Mouse (Mus musculus) ovary, postnatal 14 days (tissue): Measurements from ENCODE around the gene Arid4b.

Experiments
- DNase-seq: peaks from one replicate; pipeline ENCODE4 v3.0.0; 2022; ENCODE audit warnings: low spot score

The Arid4b gene

GRCm38 (mm10) chr13:14062209-14063012 is 621 bp upstream of the Arid4b start:
- DNase-seq, result no peak

GRCm38 (mm10) chr13:14063942-14064271 is 875 bp downstream of the Arid4b start:
- DNase-seq, result no peak

DNA sequence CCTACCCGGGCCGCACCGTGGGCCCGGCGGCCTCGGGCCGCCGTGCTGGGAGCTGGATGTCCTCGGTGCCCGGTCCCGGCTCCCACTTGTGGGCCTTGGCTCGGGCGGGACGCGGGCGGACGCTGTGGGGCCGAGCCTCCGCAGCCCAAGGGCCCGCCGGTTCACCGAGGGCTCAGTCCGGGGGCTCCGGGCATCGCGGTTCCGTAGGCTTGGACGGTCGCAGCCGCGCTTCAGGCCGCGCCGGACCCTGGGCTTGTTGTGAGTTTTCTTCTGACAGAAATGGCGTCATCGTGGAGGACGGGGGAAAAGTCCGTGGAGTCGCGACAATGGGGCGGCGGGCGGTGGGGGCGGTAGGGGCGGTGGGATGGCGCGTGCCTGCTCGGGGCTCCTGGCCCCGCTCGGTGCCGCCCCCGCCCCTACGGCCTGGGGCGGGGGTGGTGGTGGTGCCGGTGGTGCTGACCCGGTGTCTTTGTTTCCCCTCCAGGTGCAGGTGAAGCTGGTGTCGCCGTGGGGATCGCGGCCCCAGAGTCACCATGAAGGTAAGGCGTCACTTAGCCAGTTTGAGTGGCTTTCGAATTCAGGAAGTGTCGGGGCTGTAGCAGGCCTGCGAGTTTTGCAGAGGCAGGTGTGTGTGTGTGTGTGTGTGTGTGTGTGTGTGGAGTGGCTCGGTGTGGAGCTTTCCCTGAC is 1.5 kb downstream of the Arid4b start:
- DNase-seq, result peak; percentile 18

DNA sequence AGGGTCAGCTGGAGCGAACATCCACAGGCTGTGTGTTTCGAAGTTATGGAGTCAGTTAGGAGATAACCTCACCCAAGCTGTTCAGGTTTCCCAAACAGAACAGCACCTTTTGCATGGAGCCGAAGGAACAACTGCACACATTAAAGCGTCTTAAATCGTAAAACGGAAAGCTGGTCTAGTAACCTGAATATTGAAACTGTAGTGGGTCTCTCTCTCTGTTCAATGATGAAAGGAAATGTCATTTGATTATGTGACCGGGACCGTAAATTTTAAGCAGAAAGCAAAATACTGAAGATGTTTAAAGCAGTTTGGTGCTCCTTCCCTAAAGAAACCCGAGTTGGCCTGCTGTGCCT is 2.0 kb downstream of the Arid4b start:
- no peak for DNase-seq

- DNase-seq, result no peak
These were observed 2.7 kb downstream of the Arid4b start for GRCm38 (mm10) chr13:14065701-14066100.

DNA sequence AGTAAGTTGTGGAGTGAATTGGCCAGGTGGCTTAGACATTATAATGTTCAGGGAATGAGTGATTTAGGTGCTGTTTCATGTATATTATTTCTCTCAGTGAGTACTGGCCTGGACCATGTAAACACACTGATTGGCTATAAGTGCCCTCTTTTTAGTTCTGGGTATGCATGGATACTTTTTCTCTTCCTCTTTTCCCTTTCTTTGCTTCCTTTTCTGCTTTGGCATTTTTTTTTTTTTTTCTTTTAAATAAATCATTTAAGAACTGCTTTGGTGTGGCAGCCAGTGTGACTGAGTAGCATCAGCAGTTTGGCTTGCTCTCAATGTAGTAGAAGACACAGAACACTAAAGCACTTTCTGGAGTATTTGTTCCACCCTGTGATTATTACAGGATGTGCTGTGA is 5.0 kb downstream of the Arid4b start:
- no peak for DNase-seq

DNA sequence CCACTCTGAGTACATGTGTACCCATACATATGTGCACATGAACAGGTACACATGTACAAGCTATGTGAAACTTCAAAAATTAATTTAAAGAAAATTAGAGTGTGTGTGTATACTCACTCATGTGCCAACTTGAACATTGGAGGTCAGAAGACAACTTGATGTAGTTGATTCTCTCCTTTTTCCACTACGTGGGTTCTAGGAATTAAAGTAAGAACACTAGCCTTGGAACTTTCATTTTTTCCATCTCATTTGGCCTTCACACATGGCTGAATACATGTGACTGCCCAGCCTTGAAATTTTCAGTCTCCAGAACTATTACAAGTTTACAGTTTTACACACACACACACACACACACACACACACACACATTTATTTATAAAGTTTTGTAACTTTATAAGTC is 6.3 kb downstream of the Arid4b start:
- DNase-seq, result no peak

GRCm38 (mm10) chr13:14074371-14074770 is 11.3 kb downstream of the Arid4b start:
- no peak for DNase-seq

DNA sequence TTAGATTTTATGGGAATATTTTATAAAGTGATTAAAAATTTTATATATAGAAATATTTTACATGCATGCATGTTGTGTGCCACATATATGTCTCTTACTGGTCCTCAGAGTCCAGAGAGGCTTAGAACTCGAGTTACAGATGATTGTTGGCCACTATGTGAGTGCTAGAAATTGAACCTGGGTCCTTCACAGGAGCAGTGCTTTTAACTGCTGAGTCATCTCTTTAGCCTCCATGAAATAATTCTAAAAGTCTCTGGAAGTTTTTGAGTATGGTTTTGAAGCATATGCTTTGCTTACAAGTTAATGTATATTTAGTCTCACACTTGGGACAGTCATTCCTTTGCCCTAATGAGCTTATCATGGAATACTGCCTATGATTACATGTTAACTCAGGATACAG is 12.3 kb downstream of the Arid4b start:
- no peak for DNase-seq

GRCm38 (mm10) chr13:14088669-14089068 is 25.6 kb downstream of the Arid4b start:
- no peak for DNase-seq

DNA sequence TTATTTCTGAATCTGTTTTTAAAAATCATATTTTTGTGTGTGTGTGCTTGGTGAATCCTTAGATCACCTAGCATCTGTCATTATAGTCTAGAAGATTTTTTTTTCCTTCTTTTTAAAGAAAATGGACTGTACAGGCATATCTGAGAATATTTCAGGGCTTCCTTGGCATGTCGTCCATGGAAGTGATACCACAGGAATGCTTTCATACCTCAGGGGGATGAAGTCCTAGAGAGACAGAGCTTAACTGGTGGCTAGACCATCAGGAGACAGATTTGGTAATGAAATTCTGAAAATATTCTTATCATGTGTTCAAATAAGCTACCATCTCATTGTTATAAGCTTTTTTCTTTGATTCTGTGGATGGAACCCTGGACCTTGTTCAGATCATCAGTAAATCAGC is 40.0 kb downstream of the Arid4b start:
- no peak for DNase-seq

GRCm38 (mm10) chr13:14110154-14110873 is 47.3 kb downstream of the Arid4b start:
- DNase-seq, result no peak

DNA sequence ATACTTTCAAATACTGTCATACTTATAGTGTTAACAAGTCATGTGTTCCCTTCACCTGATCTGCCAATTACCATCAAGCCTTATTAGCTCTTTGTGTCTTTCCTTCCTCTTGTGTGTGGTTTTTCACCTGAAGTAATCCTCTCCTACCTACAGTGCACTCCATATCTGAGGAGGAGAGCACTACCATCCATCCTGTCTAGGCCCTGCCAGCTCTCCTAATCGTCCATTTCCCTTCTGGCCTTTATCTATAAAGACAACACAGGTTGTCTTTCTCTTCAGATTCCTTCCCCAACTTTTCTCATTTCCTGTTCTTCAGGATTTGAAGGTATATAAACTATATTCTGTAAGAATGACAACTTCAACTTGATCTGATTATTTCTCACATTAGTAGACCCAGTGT is 48.1 kb downstream of the Arid4b start:
- DNase-seq, result no peak

GRCm38 (mm10) chr13:14113746-14114528 is 50.9 kb downstream of the Arid4b start:
- DNase-seq, result no peak

DNA sequence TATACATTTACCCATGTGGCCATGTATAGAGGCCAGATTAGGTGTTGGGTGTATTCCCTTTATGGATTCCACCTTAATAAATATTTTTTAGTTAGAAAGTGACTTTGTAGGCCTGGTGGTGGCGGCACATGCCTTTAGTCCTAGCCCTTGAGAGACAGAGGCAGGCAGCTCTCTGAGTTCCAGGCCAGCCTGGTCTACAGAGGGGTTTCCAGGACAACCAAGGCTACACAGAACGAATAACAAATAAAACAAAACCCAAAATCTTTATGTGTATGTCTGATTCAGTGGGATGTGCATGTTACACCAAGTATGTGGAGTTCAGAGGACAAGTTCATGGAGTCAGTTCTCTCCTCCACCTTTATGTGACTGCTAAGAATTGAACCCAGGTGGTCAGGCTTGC is 52.8 kb downstream of the Arid4b start:
- DNase-seq, result no peak

GRCm38 (mm10) chr13:14131651-14132050 is 68.6 kb downstream of the Arid4b start:
- DNase-seq, result no peak

- no peak for DNase-seq
These were observed 79.4 kb downstream of the Arid4b start for GRCm38 (mm10) chr13:14142294-14142966.

DNA sequence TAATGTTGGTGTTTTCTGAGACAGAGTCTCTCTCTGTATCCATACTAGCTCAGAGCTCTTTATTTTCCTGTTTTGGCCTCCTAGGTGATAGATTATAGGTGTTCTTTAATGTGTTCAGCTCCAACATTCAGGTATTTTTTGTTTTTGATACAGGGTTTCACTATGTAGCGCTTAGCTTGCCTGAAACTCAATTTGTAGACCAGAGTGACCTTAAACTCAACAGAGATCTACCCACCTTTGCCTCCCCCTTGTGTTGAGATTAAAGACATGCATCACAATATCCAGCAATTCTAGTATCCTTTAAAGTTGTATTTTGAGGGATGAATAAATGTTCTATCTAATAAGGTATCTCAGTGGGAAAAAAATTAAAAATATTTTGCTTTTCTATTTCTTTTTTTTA is 115.0 kb downstream of the Arid4b start:
- DNase-seq, result no peak

DNA sequence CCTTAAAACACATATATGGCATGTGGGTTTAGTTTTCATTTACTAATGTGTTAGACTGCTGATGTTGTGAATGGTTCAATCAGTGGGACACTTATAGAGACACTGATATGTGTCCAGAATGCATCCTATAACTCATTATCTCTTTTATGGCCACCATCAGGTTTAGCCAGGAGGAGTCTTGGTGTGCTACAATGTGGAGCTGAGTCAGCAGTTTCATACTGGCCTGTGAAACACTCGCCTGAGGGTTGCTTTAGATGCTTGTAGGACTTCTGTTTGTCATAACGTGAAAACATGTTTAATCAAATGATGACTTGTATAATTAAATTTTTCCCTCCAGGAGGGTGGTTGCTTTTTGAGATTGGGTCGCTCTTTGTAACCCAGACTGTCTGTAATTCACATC is 116.6 kb downstream of the Arid4b start:
- DNase-seq, result no peak

DNA sequence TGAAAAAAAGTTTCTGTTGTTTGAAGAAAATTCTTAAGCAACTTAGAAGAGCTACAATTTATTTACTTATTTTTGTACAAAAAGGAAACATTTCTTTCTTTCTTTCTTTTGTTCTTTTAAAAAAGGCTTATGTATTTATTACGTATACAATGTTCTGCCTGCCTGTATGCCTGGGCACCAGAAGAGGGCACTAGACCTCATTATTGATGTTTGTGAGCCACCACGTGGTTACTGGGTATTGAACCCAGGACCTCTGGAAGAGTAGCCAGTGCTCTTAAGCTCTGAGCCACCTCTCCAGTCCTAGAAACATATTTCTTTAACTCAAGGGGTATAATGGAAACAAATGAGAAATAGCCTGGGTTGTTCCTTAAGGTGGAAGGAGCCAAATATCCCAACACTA is 182.9 kb downstream of the Arid4b start:
- DNase-seq, result no peak
